Mouse (Mus musculus) gastrocnemius, adult 18-20 months (tissue): ENCODE measurements at regions not wholly inside any gene's neighbourhood (a gene's known extent, or its start where the extent isn't known, plus 50 kb on each side); places are given as distances from the start of the nearest gene placed in this dataset.

Experiments used
- DNase-seq: peaks from one replicate; pipeline ENCODE4 v3.0.0; 2021; ENCODE audit warnings: low spot score

DNA sequence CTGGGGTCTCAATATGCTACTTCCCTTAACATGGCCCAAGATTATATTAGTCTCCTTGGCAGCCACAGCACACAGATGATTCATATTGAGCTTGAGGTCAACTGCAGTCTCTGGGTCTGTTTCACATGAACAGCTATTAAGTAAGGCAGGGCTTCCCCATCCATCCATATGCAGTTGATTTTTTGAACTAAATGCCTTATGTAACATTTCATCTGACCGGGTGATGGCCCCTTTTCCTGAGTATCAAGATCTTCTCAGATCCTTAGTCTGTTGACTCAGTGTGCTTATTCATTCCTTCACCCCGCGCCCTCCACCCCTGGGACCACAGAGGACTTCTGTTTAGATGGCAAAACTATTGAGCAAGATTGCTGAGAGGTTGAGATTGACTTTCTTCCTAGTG is 202.7 kb downstream of the Cyp26b1 start:
- DNase-seq: no peak

DNA sequence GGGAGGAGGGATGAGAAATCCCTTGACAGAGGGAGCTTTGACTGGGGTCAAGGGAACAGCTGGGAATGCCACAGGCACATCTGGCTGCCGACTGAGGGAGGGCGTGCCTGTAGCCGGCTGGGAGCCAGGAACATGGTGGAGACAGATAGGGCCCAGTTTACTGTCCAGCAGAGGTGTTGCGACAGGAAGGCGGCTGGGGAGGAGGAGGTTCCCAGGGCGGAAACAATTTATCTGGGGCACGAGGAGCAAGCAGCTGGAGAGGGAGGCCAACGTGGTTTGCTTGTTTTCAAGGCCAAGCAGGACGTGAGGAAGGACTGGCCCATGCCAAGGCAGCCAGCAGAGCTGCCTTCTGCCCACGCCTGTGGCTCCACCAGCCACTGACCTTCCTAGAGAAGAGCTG is 208.0 kb downstream of the Cyp26b1 start:
- DNase-seq: peak; percentile 71

DNA sequence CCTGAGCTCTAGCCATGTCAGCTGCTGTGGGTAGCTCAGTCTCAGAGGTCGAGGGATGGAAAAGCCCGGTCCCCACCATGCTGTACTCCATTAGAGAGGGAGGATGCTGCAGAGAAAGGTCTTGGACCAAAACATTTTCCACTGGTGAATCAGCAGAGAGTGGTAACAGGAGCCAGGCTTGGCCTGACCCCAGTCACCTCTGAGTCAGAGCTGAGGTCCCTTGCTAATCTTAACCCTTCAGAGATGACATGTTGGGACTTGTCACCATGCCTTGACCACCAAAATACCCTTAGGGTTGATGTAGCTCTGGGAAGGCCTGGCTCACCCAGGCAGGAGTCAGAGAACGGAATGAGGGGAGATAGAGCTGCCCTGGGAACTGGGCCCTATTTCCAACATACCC is 210.0 kb downstream of the Cyp26b1 start:
- peak; percentile 57 for DNase-seq

- no peak for DNase-seq
Observed at GRCm38 (mm10) chr6:84383141-84383540, 210.6 kb downstream of the Cyp26b1 start.

DNA sequence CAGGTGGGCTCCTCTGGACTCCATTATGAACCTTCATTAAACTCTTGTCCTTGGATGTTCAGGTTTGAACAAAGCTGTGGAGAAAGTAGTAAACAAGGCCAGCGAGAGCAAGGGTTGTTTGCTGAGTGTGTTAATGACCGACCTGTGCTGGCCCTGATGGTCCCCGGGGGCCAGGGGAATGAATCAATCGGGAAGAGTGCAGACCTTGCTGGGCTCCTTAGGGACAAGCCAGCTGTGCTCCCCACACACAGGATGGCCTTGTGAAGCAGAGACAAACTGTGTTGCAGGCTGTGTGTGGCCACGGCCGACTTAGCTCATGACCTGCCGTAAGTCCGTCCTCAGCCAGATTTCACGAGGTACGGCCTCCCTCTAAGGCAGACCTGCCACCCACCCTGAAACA is 212.1 kb downstream of the Cyp26b1 start:
- DNase-seq: no peak

- DNase-seq: no peak
Observed at GRCm38 (mm10) chr6:84376666-84377065, 217.0 kb downstream of the Cyp26b1 start.

DNA sequence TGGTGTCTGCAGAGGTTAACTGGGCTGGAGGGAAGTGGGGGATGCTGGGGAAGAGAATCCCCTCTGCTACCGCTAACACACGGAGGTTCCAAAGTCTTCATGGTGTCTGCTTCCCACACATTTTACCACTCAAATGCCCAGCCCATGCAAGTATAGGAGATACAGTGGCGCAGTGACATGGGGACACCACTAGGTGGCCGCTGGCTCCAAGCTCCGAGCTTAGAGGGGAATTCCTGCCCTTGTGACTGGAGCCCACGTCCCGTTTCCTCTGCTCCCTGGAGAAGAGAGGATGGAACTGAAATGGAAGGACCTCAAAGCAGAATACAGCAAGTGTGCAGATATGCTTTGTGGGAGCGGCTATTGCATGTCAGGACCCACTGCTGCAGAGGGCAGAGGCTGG is 218.2 kb downstream of the Cyp26b1 start:
- peak; percentile 46 for DNase-seq

DNA sequence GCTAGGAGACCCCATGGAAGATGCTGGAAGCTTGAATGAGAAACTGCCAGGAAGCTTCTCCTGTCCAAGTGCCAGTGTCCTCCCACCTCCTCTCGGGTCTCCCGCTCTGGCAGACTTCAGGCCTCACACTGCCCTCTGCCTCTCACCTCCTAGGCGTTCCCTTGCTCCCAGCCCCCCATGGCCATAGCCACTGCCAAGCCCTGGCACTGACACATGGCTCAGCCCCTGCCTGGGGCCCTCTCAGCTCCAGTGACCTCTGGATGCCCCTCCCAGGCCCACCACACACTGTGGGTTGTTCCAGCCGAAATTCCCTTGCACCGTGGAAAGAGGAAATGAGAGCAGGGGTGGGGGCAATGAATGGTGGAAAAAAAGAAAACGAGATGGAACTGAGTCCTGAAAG is 227.3 kb downstream of the Cyp26b1 start:
- no peak for DNase-seq

DNA sequence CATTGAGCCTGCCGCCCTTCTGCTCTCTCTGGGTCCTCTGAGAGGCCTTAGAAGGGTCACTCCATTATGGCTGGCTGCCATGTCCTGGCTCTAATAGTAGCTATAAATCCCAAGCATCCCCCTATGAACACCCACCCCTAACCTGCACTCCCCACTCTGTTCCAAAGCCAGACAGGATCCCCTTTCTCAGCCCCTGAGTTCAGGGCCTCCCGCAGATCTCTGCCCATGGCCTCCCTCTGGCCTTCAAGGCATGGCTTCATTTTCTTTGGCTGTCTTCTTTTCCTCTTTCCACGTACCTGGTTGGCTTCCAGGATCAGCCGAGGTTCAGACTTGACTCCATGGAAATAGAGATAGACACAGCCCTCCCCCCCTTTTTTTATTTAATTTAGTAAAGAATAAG is 227.8 kb downstream of the Cyp26b1 start:
- DNase-seq: no peak

DNA sequence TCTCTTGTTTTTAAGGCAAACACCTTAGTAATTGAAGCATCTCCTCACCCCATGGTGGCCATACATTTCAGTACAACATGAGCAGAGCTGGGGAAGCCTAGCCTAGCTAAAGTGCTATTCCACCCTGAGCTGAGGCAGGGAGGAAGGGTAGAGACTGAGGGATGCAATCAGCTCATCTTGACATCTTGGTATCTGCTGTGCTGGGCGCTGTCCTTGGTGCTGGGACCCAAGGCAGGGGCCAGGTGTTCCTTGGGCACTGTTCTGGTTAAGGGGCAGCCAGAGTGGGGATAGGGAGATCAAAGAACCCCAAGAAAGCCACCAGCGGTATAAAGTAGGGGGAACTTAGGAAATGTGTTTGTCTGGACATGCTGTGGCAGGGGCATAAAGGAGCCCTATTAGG is 228.7 kb downstream of the Cyp26b1 start:
- no peak for DNase-seq

DNA sequence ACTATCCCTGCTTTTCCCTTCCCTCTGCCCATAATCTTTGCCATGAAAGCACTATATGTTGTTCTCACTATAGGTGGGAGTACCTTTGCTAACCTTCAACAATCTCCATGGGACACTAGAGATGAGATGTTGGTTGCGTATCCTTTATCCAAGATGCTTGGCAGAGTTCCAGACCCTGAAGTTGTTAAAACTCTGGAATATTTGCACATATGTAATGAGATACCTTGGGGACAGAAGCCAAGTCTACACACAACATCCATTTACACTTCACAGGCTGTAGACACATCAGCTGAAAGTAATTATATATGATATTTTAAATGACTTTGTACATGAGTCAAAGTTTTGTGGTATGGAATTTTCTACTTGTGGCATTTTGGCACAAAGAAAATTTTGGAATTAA is 231.4 kb downstream of the Cyp26b1 start:
- no peak for DNase-seq

GRCm38 (mm10) chr6:84357911-84358310 is 235.8 kb downstream of the Cyp26b1 start:
- DNase-seq: no peak

GRCm38 (mm10) chr6:84353425-84354220 is 240.1 kb downstream of the Cyp26b1 start:
- DNase-seq: peak; percentile 77

- no peak for DNase-seq
Observed at GRCm38 (mm10) chr6:84344936-84345335, 248.8 kb downstream of the Cyp26b1 start.

DNA sequence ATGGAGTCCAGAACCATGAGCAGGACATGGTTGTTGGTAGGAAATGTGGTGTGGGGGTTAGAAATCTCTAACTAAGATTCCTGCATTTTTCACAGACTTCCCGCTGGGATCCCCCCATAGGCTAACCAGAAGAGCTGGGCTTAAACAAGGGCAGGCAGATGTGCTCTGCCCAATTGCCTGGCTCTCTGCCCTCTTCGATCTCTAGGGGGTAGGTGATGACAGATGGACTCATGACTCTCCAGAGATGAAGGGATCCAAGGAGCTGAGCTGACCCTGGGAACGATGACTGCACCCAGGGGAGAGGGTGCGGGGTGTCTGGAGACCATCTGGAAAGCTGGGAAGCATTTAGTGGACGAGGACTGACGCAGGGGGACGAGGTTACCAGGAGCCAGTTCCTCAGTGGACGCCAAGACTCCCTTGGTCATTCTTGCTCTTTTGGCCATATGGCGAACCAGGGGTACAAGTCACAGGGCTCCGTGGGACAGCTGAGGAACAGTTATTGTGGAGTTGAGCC is 260.0 kb downstream of the Cyp26b1 start:
- DNase-seq: no peak

DNA sequence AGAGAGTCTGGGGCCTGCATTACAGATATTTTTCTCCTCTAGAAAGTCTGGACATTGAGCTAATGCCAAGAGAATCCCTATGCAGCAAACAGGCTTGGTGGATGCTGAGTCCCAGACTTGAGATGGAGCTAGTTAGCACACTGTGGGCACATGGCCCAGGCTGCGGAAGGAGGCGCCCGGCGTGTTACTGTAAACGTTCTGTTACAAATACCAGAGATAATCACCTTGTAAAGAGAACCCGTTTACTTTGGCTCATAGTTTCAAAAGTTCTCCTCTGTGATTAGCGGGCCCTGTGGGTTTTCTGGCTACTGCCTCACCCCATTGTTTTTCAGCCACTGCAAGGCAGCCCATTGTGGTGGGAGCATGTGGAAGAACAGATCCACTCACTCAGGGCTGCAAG is 264.6 kb downstream of the Cyp26b1 start:
- no peak for DNase-seq

- no peak for DNase-seq
Observed at GRCm38 (mm10) chr6:84328030-84328390, 265.7 kb downstream of the Cyp26b1 start.

- no peak for DNase-seq
Observed at GRCm38 (mm10) chr6:84327306-84328029, 266.2 kb downstream of the Cyp26b1 start.

DNA sequence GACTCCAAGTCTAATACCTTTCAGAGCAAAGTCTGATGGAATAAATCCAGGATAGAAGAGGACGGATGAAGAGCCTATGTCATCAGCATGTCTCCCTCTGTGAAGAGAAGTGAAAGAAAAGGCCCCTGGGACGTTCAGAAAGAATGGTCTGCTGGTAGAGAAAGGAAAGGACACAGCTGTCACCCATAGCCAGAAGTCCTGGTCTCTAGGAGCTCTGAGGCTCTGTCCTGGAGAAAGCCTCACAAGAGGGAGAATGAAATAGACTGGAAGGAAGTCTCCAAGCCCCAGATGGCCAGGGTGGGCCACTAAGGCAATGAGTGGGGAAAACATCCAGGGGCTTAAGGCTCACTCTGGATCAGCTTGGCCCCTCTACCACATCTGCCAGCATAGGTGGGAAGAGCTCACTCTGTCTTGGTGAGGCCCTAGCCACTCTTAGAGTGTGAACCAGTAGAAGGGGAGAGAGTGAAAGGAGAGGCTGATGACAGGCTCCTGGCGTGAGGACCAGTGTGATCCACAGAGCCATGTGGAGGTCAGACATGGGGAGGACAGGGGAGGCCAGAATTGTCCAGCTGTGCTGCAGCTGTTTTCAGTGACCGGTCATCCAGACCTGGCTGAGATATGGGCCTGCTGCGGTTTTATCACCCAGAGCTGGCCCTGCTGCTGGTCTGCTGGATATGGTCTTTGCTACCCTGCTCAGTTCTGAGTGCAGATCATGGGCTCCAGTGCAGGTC is 268.2 kb downstream of the Cyp26b1 start:
- peak; percentile 53 for DNase-seq

GRCm38 (mm10) chr6:84324185-84324584 is 269.5 kb downstream of the Cyp26b1 start:
- DNase-seq: no peak

DNA sequence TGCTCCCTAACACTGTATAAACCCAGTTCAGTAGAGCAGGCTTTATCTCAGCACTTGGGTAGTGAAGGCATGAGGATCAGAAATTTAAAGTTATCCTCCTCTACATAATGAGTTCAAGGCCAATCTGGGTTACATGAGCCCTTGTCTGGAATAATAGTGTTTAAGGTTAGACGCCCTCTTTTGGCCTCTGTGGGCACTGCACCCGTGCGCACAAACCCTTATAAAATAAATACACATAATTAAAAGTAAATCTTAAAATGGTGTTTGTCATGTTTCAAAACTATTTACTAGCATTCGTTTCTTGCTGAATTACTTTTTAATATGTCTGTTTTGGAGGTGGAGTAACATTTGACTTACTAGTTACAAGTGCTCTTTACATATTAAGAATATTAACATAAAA is 271.2 kb downstream of the Cyp26b1 start:
- no peak for DNase-seq

DNA sequence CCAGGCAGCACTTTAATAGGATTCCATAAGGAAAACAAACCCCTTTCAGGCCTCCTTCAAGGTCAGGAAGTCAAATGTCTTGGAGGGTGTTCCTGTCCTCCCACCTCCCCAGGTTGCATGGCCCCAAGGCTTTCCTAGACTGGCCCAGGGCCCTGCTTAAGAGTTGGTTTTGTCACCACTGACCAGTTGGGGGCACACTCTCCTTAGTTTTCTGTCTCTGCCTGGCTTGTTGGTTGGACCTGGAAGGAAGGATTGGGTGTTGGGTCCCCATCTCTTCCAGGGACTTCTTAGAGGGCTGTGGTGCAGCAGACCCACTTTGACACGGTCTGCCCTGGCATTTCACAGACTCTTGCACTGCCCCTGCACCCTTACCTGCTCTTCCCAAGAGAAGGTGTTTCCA is 273.1 kb downstream of the Cyp26b1 start:
- no peak for DNase-seq
